11 mouse cellular contexts compared by ENCODE assay signal in the genomic region with DNA sequence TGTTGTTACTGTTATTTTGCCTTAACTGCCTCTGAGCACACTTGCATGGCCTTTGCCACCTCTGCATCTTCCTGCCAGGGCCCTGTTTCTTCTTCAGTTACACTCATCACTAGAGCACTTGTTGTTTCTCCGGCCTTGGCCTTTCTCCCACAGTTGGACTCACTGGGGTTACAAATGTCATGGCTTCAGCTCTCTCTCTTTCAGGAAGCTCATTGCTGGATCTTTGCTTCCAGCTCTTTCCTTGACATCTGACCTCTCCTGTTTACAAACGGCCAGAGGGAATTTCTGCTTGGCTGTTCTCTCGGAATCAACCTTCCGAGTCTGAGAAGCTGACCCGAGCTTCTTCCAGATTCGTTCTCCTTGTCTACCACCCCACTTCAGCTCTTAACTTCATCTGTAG.
DNase-seq lines count a peak whose midpoint lies in the region; ATAC-seq lines count a peak whose summit lies in the region.
"Had no signal": no experiment of that assay in that cellular context is flagged by ENCODE, and none has a peak within 500 bp of the region (broad histone marks: within the 10 kb centered on the region; RNA-seq: fewer than 3 reads in every experiment).

No protein-coding gene starts in this region.

- WGBS in heart, embryonic 11.5 days (ENCODE audit: insufficient replicate concordance), result 56% methylated on average over 6 of the region's 6 CpGs

- H3K9ac ChIP-seq in heart, embryonic 11.5 days (ENCODE audit: low read depth, low read length), result no peak overlapping the region
- H3K9ac ChIP-seq: embryonic facial prominence, embryonic 15.5 days had no signal

- no peak overlapping the region for H3K27ac ChIP-seq in heart, embryonic 11.5 days (ENCODE audit: low read depth, low read length)
- H3K27ac ChIP-seq: embryonic facial prominence, embryonic 15.5 days had no signal

- no peaks in the 10 kb centered on the region for H3K4me1 ChIP-seq in heart, embryonic 11.5 days (ENCODE audit: control insufficient read depth, insufficient read depth, low read length)
- H3K4me1 ChIP-seq: embryonic facial prominence, embryonic 15.5 days had no signal

- no peak for ATAC-seq in heart, embryonic 11.5 days (replicated peaks; ENCODE audit: insufficient number of reproducible peaks, low FRiP score, low TSS enrichment)
- ATAC-seq: inflammation-experienced regulatory T-cells, adult 6 months had no signal

- no peak overlapping the region for H3K4me2 ChIP-seq in heart, embryonic 11.5 days
- H3K4me2 ChIP-seq: embryonic facial prominence, embryonic 15.5 days had no signal

- H3K9me3 ChIP-seq in heart, embryonic 11.5 days (replicated peaks; ENCODE audit: control insufficient read depth, low read length), result no peaks in the 10 kb centered on the region
- H3K9me3 ChIP-seq: embryonic facial prominence, embryonic 15.5 days had no signal

- H3K36me3 ChIP-seq in heart, embryonic 11.5 days (ENCODE audit: control insufficient read depth, insufficient read depth, low read length), result no peaks in the 10 kb centered on the region
- H3K36me3 ChIP-seq: embryonic facial prominence, embryonic 15.5 days had no signal

- H3K4me3 ChIP-seq in heart, embryonic 11.5 days (ENCODE audit: low read depth, low read length), result no peak overlapping the region
- H3K4me3 ChIP-seq: embryonic facial prominence, embryonic 15.5 days had no signal

- H3K27me3 ChIP-seq in heart, embryonic 11.5 days (ENCODE audit: control insufficient read depth, insufficient read depth, low read length), result no peaks in the 10 kb centered on the region
- H3K27me3 ChIP-seq: embryonic facial prominence, embryonic 15.5 days had no signal

- DNase-seq in heart, adult 8-10 months (ENCODE audit: low spot score), result peak; percentile 55
- peak; percentile 79 for DNase-seq in adrenal gland, adult 2 months
- peak; percentile 8 to 27 for DNase-seq in gastrocnemius, adult 8-10 months (ENCODE audit: low spot score in 2 of 2)
- DNase-seq in kidney, postnatal 14 days, result peak; percentile 23
- no peak for DNase-seq in c-Kit-positive CD71-positive TER-119-positive erythroid progenitor cells, embryonic 14.5 days (ENCODE audit: low spot score)
- DNase-seq in layer of hippocampus, postnatal 25 days (ENCODE audit: extremely low spot score in 1 of 2, low spot score in 1 of 2), result no peak
- DNase-seq in frontal cortex, postnatal 25 days (ENCODE audit: low spot score in 2 of 2), result no peak
- DNase-seq: thymus, adult 2 months had no signal

Comparison
In these comparisons a context has a peak if more than half of its experiments do, and no peak if none do; other contexts are left out.
1. DNase-seq: peak in heart, adult 8-10 months (single experiment), adrenal gland, adult 2 months (single experiment), gastrocnemius, adult 8-10 months (2 of 2) and kidney, postnatal 14 days (single experiment); none in c-Kit-positive CD71-positive TER-119-positive erythroid progenitor cells, embryonic 14.5 days (single experiment), layer of hippocampus, postnatal 25 days (0 of 2) and frontal cortex, postnatal 25 days (0 of 2).